Mouse (Mus musculus) myocyte (in vitro differentiated cells): Measurements from ENCODE around the gene Cldn10.

Experiments used
- MAX ChIP-seq: IDR thresholded peaks from one replicate; pipeline ENCODE4 v1.6.1; 2011; ENCODE audit warnings: low read depth, mild to moderate bottlenecking, control low read depth
- MYOD1 ChIP-seq, 3 experiments: IDR thresholded peaks; one replicate each; pipeline ENCODE4 v1.6.1; 2011; ENCODE audit warnings: control low read depth in 2 of 3, low read depth in 2 of 3, mild to moderate bottlenecking in 2 of 3, moderate library complexity in 1 of 3; ENCODE audit not compliant: insufficient read length in 2 of 3, control insufficient read depth in 1 of 3
- POLR2A ChIP-seq: IDR thresholded peaks from one replicate; pipeline ENCODE4 v1.6.1; 2011; ENCODE audit warnings: low read depth, mild to moderate bottlenecking, control low read depth, moderate library complexity; ENCODE audit not compliant: insufficient read length
- USF1 ChIP-seq: IDR thresholded peaks from one replicate; pipeline ENCODE4 v1.6.1; 2011; ENCODE audit warnings: low read depth, mild to moderate bottlenecking, control low read depth, moderate library complexity

DNA sequence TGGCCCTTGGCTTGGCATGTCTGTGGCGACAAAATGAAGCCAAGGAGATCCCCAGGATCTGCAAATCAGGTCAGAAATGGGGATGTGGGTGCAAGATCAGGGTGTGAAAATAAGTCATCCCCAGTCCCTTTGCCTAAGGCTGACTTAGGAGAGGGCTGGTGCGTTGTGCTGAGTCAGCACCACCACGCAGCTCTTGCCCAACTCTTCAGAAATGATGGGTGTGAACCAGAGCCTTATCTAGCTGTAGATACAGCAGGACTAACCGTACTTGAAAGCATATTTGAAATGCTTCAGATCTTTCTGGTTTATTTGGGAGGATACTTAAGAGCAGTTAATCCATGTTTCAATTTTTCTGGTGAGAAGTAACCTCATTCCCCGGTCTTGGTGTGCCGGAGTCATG is 82.0 kb downstream of the Cldn10 start:
- TF ChIP-seq MAX (no peak), POLR2A (no peak), USF1 (no peak), MYOD1 (IDR thresholded peaks at IDR 0.05; ENCODE audit: control insufficient read depth in 1 of 3, insufficient read length in 2 of 3, low read depth in 2 of 3) (no peak)
